Mouse (Mus musculus) bone marrow, adult 2 months (tissue): ENCODE data around the gene Gm10272. TPM values are rescaled to one million over a fixed set of nuclear protein-coding genes. Genes with fewer than 3 reads are reported as not detected.

Experiments
- H3K27ac ChIP-seq: fragments of 200-500 bp; 2 replicates; pipeline ENCODE4 v1.5.1; 2012; ENCODE audit warnings: low read depth, mild to moderate bottlenecking, control low read depth, inconsistent platforms, low read length; ENCODE audit not compliant: control insufficient read depth, poor library complexity, insufficient read depth
- H3K4me1 ChIP-seq: fragments of 200-500 bp; 2 replicates; pipeline ENCODE4 v1.6.1; 2011; ENCODE audit warnings: low read length; ENCODE audit not compliant: control insufficient read depth, insufficient read depth
- H3K4me3 ChIP-seq: fragments of 200-500 bp; replicated peaks from 2 replicates; pipeline ENCODE3; 2011; ENCODE audit warnings: mild to moderate bottlenecking, low read depth, low read length, control low read depth; ENCODE audit not compliant: control insufficient read depth
- CTCF ChIP-seq: fragments of 200-500 bp; IDR thresholded peaks from 2 replicates; pipeline ENCODE4 v1.5.1; 2011; ENCODE audit warnings: low read length, control low read depth; ENCODE audit not compliant: control insufficient read depth, insufficient read depth
- POLR2A ChIP-seq: fragments of 200-500 bp; IDR thresholded peaks from 2 replicates; pipeline ENCODE4 v1.6.1; 2011; ENCODE audit warnings: low read depth, mild to moderate bottlenecking, control low read depth, low read length, borderline replicate concordance; ENCODE audit not compliant: control insufficient read depth
- WGBS: fragments of 180-500 bp; shearing (Covaris S2); methylation state at CpG from one replicate; pipeline ENCODE4 v1.1.7; 2018; 5-methylcytosine and 5-hydroxymethylcytosine counted together
- polyA plus RNA-seq: library from polyadenylated mRNA; stranded (reverse); fragments of >200 nt; gene quantifications from 2 replicates; pipeline ENCODE4 v1.2.4, GENCODE M21; 2011; ENCODE audit warnings: low replicate concordance; ENCODE audit not compliant: missing spikeins, insufficient read depth, insufficient read length

The Gm10272 gene
- not detected in 2 replicates for polyA plus RNA-seq

DNA sequence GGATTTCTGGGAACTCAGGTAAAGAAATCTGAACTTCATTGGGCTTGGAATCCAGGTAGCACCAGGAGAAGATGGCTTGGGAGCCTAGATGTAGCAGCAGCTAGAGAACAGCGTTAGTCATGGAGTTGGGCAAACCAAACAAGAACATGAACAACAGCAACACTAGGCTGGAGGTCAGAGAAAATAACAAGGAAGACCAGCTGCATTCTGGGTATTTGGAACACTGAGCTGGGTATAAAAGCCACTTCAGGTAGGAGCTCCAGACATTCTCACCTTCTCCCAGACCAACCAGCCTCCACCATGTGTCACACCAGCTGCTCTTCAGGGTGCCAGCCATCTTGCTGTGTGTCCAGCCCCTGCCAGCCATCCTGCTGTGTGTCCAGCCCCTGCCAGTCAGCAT, at the start of gene Gm10272:
Gene Gm10272 (plus strand): TSS at position 301 of the 400 bp plus-strand sequence.
- no peaks in the 10 kb centered on the region for H3K4me1 ChIP-seq
- 60% methylated on average over 1 of the region's 1 CpGs for WGBS
- H3K4me3 ChIP-seq, result no peak within 1 kb of the TSS
- no peak within 1 kb of the TSS for H3K27ac ChIP-seq
- TF ChIP-seq POLR2A, result no peak
- TF ChIP-seq CTCF, result no peak

GRCm38 (mm10) chr10:77658286-77658994, 48.0 kb upstream of the Gm10272 start:
- WGBS, result 68% methylated on average over 15 of the region's 15 CpGs
- H3K4me3 ChIP-seq, result no peak overlapping the region
- TF ChIP-seq POLR2A (no peak), CTCF (no peak)

DNA sequence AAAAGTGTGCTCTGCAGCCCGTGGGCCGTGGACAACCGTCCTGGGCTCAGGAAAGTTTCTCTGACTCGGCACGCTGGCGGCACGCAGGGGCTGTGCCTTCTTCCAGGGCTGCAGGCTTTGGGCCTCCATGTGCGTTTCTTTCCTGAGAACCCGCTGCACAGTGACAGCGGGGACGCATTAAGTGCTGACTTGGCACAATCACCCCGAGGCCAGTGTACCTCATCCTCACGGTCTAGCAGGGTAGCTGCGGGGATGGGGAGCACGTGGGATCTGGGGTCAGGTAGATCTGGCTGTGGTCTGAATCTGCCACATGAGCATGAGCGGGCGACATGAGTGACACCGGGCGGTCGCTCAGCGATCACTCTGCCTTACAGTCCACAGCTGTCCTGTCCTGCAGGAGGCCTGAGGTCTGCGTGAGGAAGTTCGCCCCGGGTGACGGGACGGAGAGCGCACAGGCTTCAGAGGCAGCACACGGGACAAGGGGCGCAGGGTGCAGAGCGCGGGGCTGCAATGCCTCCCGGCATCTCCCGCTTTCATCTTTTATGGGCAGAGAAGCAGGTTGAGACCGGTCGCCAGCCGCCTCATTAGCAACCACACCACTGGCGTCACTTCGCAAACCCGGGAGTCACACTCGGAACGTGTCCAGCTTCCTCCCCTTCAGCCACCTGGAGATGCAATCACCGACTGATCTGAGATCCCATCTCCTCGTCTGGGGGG, 42.3 kb upstream of the Gm10272 start:
- TF ChIP-seq POLR2A, result no peak
- no peak for TF ChIP-seq CTCF

More at GRCm38 (mm10) chr10:77658286-77658994, 48.0 kb upstream of the Gm10272 start:
- H3K4me1 ChIP-seq, result no peaks in the 10 kb centered on the region
- no peak overlapping the region for H3K27ac ChIP-seq

DNA sequence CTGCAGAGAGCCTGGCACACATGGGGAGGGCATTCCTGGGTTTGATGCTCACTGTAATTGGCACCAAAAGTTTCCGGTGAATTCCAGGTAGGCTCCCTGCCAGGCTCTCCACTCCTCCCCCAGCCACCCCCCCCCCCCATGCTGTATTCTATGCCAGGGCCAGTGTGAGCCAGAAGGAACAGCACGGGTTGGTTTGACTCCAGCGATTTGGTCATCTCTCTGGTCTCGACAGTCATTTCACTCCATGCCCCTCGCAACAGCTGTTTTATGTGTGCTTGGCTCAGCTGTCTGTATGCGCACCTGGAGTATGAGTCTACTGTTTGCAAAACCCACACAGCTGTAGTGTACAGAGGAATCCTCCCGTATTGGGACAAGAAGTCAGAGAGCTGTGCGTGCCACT, 40.1 kb upstream of the Gm10272 start:
- 79% methylated on average over 8 of the region's 8 CpGs for WGBS
- no peak for TF ChIP-seq POLR2A
- no peak for TF ChIP-seq CTCF
- no peak overlapping the region for H3K4me3 ChIP-seq

More for the DNA sequence above, 42.3 kb upstream of the Gm10272 start:
- 45% methylated on average over 43 of the region's 43 CpGs for WGBS
- Histone ChIP-seq H3K27ac (no peak overlapping the region), H3K4me1 (no peaks in the 10 kb centered on the region), H3K4me3 (no peak overlapping the region)

GRCm38 (mm10) chr10:77667402-77667801, 39.0 kb upstream of the Gm10272 start:
- H3K4me3 ChIP-seq, result no peak overlapping the region
- H3K27ac ChIP-seq, result no peak overlapping the region
- WGBS, result 66% methylated on average over 4 of the region's 4 CpGs
- TF ChIP-seq CTCF (no peak), POLR2A (no peak)
- no peaks in the 10 kb centered on the region for H3K4me1 ChIP-seq

More for the DNA sequence above, 40.1 kb upstream of the Gm10272 start:
- Histone ChIP-seq H3K27ac (no peak overlapping the region), H3K4me1 (no peaks in the 10 kb centered on the region)

DNA sequence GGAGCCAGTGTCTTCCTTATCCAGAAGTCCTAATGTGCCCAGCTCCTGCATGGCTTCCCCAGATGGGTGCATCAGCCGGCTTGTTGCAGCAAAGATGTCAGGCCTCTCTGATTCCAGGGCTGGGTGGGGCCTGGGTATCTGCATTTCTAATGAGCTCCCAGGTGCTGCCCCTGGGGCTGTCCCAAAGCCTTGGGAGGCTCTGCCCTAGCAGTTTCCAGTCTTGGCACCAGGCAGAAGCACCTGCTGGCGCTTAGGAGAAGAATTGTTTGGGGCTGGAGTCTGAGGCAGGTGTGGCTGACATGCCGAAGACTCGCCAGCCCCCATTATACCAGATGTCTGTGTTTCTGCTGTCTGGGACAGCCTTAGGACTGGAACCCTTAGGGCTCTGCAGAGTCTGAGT, 35.7 kb upstream of the Gm10272 start:
- H3K27ac ChIP-seq, result no peak overlapping the region
- WGBS, result 81% methylated on average over 4 of the region's 4 CpGs
- TF ChIP-seq CTCF, result no peak
- TF ChIP-seq POLR2A, result no peak
- H3K4me3 ChIP-seq, result no peak overlapping the region
- no peaks in the 10 kb centered on the region for H3K4me1 ChIP-seq

GRCm38 (mm10) chr10:77671519-77671918, 34.9 kb upstream of the Gm10272 start:
- 36% methylated on average over 4 of the region's 4 CpGs for WGBS
- H3K4me1 ChIP-seq, result no peaks in the 10 kb centered on the region
- no peak overlapping the region for H3K27ac ChIP-seq
- no peak overlapping the region for H3K4me3 ChIP-seq
- TF ChIP-seq POLR2A (no peak), CTCF (no peak)

GRCm38 (mm10) chr10:77673765-77674164, 32.7 kb upstream of the Gm10272 start:
- no peak overlapping the region for H3K27ac ChIP-seq
- H3K4me3 ChIP-seq, result no peak overlapping the region
- TF ChIP-seq POLR2A, result no peak
- TF ChIP-seq CTCF, result no peak
- 59% methylated on average over 13 of the region's 13 CpGs for WGBS
- H3K4me1 ChIP-seq, result no peaks in the 10 kb centered on the region

DNA sequence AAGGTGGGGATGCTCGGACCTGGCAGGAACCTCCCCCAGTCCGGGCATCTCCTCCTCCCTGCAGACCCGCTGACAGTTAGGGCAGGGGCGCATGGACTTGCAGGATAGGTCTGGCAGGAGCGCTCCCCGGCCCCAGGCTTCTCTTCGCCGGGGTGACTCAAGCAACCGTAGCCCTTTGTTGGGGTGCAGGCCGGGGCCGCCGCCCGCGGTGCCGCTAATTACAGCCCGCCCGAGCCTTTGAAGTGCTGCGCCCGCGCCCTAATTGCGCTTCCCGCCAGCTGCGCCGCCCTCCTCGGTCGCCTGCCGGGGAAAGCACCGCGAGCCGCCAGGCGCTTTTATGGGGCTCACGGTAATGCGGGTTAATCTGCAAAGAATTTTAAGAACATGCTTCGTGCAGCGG, 28.9 kb upstream of the Gm10272 start:
- 1% methylated on average over 35 of the region's 35 CpGs for WGBS
- H3K4me1 ChIP-seq, result no peaks in the 10 kb centered on the region
- no peak overlapping the region for H3K27ac ChIP-seq
- TF ChIP-seq POLR2A, result no peak
- H3K4me3 ChIP-seq, result no peak overlapping the region
